Mouse (Mus musculus) heart, embryonic 13.5 days (tissue): ENCODE results near the gene Trp73. TPM values are rescaled to one million over a fixed set of nuclear protein-coding genes. Genes with fewer than 3 reads are reported as not detected.

Source experiments
- ATAC-seq: fragments of 200-750 bp; cut with Nextera tagmentation; 2 replicates; pipeline ENCODE4 v1.8.0; 2017; ENCODE audit warnings: moderate TSS enrichment; ENCODE audit not compliant: insufficient number of reproducible peaks, low FRiP score, low TSS enrichment; ENCODE audit errors: extremely low read depth
- H3K27ac ChIP-seq: fragments of 300-500 bp; sonication (generic); replicated peaks from 2 replicates; pipeline ENCODE4 v1.5.1; 2015; ENCODE audit warnings: moderate library complexity, mild to moderate bottlenecking, inconsistent platforms
- H3K27me3 ChIP-seq: fragments of 300-500 bp; sonication (generic); replicated peaks from 2 replicates; pipeline ENCODE4 v1.6.1; 2015; ENCODE audit warnings: mild to moderate bottlenecking, inconsistent platforms
- H3K36me3 ChIP-seq: fragments of 300-500 bp; sonication (generic); 2 replicates; pipeline ENCODE4 v1.6.1; 2015; ENCODE audit warnings: mild to moderate bottlenecking, inconsistent platforms
- H3K4me1 ChIP-seq: fragments of 300-500 bp; sonication (generic); 2 replicates; pipeline ENCODE4 v1.6.1; 2015; ENCODE audit warnings: inconsistent platforms
- H3K4me2 ChIP-seq: fragments of 300-500 bp; sonication (generic); 2 replicates; pipeline ENCODE4 v1.6.1; 2015; ENCODE audit warnings: inconsistent platforms, mild to moderate bottlenecking, moderate library complexity
- H3K4me3 ChIP-seq: fragments of 300-500 bp; sonication (generic); 2 replicates; pipeline ENCODE4 v1.5.1; 2015; ENCODE audit warnings: moderate library complexity, mild to moderate bottlenecking, inconsistent platforms
- H3K9ac ChIP-seq: fragments of 300-500 bp; sonication (generic); 2 replicates; pipeline ENCODE4 v1.6.1; 2015; ENCODE audit warnings: inconsistent platforms, mild to moderate bottlenecking, moderate library complexity
- H3K9me3 ChIP-seq: fragments of 300-500 bp; sonication (generic); 2 replicates; pipeline ENCODE4 v1.6.1; 2016; ENCODE audit warnings: inconsistent platforms
- WGBS: fragments of 180-500 bp; shearing (Covaris S2); methylation state at CpG from one replicate; pipeline ENCODE4 v1.1.7; 2015; ENCODE audit warnings: mixed read lengths; 5-methylcytosine and 5-hydroxymethylcytosine counted together
- polyA plus RNA-seq: library from polyadenylated mRNA; unstranded; fragments of >200 nt; fragmentation: Nextera tagmentation; extraction: Ambion mirVana; gene quantifications from 2 replicates; pipeline ENCODE4 v1.2.1, GENCODE M21; 2015

Trp73 gene
- polyA plus RNA-seq, 1 experiment from 2014 or later = 0.07 TPM

DNA sequence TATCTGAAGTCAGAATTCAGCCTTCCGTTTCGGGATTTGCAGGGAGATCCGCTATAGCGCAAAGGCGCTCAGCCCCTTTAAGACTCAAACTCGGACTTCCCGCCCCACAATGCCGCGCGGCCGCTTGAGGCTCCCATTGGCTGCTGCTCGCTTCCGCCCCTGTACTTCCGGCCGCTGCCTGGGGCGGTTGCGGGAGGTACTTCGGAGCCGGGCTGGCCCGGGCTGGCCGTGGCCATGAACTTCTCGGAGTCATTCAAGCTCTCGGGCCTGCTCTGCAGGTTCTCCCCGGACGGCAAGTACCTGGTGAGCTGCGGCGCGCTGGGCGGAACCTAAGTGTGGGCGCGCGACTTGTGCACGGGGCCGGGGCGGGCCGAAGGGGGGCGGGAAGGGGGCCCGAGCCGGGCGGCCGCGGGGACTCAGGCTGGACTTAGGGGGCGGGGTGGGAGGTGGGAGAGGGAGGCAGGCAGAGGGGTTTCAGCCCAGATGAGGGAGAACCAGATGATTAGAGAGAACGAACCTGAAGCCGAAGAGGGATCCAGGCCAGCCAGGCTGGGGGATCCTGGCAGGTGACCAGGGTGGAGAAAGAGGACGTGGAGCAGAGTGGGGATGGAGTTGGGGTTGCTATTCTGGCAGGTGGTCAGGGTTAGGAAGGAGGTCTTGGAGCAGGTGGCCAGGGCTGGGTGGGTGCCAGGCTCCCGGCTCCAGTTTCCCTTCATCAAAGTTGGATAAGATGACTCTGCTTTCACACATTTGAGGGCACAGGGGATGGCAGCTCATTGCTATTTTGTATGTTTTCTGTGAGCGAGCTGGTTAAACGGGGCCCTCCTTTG is 2.4 kb upstream of the Trp73 start, which contains the start of gene Wrap73:
Gene Wrap73 (plus strand): TSS at position 162 of the 830 bp plus-strand sequence.
- peak; percentile 84 for ATAC-seq
- 2% methylated on average over 49 of the region's 49 CpGs for WGBS
- Histone ChIP-seq H3K4me2 (peak within 1 kb of the TSS; percentile 96), H3K36me3 (peaks cover 17% of the 10 kb centered on the region), H3K9me3 (no peaks in the 10 kb centered on the region), H3K9ac (peak within 1 kb of the TSS; percentile 93), H3K27me3 (peaks cover 45% of the 10 kb centered on the region), H3K4me1 (peaks cover 38% of the 10 kb centered on the region), H3K4me3 (peak within 1 kb of the TSS; percentile 94), H3K27ac (peak within 1 kb of the TSS; percentile 80)

DNA sequence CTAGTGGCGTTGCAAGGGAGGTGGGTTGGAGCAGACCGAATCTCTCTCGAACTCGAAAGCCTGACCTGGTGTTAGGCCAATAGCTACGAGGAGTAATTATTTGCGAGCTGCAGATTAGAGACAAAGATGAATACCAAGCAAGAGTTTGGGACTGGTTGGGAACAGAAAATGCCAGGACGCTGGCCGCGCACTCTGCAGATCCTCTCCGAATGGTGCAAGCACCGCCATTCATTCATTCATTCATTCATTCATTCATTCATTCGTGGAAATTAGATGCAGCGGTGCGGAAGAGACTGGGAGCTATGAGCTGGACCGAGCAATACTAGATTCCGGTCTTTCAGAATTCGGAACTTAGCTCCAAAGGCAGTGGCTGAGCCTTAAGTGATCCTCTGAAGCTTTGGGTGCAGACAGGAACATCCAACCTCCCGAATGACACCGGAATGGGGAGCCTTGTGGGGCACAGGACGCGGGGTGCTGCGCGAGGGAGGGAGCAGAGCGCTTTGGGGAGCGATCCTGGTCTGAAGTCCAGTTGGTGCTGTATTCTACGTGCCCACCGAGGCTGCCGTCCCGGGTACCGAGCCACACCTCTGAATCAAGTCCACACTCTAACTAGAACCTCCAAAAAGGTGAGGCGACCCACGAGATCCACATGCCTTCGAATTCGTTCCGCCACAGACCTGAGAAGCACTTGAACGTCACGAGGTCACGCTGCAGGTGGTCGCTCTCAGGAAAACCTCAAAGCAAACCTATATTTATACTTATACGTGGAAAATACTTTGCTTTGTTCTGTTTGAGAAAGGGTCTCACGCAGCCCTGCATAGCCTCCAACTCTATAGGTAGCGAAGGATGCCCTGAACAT is 1.2 kb upstream of the Trp73 start:
- 2% methylated on average over 42 of the region's 42 CpGs for WGBS
- peak overlapping the region; percentile 96 for H3K4me2 ChIP-seq
- H3K4me3 ChIP-seq = peak overlapping the region; percentile 94
- peaks cover 38% of the 10 kb centered on the region for H3K4me1 ChIP-seq
- H3K9me3 ChIP-seq = no peaks in the 10 kb centered on the region
- peaks cover 57% of the 10 kb centered on the region for H3K27me3 ChIP-seq
- no peak for ATAC-seq
- peak overlapping the region; percentile 37; the same call in 1 of the 2 replicates for H3K9ac ChIP-seq
- H3K36me3 ChIP-seq = peaks cover 6% of the 10 kb centered on the region
- no peak overlapping the region for H3K27ac ChIP-seq

DNA sequence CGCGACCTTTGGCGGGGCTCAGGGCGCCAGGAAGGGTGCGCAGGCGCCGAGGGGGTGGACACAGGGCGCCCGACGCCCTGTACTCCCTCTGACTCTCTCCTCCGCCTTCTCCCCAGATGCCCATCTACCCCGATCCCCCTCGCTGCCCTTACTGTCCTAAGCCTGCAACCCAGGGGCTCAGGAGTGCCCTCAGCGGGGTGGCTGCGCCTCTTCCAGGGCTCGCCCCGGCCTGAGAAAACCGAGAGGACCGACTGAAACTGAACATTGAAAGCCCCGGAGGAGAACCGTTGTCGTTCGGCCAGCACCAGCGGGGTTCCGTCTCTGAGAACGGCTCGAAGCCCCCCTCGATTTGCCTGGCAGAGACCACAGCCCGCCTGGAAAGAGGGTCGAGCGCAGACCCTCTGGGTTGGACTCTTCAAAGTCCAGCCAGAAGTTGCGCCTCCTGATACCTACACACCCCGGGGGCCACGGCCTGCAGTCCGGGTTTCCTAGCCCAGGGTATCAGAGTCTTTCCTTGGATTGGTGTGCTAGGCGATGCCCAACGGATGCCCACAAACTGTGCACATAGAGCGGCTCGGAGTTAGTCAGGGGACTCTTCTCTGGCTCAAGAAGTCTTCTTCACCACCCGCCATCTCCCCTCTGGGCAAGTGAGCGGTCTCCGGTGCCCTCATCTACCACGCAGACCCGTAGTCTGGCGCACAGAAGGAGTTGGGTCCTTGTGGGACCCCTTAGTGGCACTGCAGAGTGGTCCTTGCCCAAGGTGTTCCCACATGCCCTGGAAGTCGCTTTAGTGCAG is 403 bp upstream of the Trp73 start:
- no peak for ATAC-seq
- Histone ChIP-seq H3K36me3 (0 out of 2 replicates have a peak, but pooled peaks cover 3% of the 10 kb centered on the region), H3K4me3 (peak overlapping the region; percentile 94), H3K4me1 (peaks cover 38% of the 10 kb centered on the region), H3K4me2 (peak overlapping the region; percentile 96), H3K27me3 (peaks cover 65% of the 10 kb centered on the region), H3K9me3 (no peaks in the 10 kb centered on the region), H3K27ac (no peak overlapping the region), H3K9ac (peak overlapping the region; percentile 75)
- 1% methylated on average over 46 of the region's 46 CpGs for WGBS

DNA sequence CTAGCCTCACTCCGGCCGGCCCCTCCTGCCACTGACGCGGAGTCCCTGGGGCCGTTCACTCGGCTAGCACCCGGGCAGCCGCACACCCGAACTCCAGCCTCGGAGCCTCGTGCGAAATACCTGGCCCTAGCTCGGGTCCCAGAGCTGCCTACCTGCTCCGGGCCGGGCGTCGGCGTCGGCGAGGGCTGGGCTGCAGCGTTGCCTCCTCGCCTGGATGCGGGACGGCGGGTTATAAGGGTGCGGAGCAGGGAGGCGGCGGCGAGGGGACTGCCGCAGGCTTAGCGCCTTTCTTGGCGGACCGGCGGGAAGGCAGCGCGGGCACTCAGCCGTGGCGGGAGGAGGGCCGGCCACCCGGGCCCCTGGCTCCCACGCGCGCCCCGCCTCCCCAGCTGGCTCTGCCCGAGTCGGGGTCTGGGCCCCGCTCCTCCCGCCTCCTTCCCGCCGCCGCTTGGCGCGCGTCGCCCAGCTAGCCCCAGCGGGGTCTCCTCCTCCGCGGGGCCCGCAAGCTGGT is 282 bp downstream of the Trp73 start:
- ATAC-seq = no peak
- Histone ChIP-seq H3K27me3 (peaks cover 72% of the 10 kb centered on the region), H3K4me2 (peak overlapping the region; percentile 96), H3K36me3 (no peaks in the 10 kb centered on the region), H3K9ac (peak overlapping the region; percentile 75), H3K4me3 (peak overlapping the region; percentile 94), H3K9me3 (no peaks in the 10 kb centered on the region), H3K4me1 (peaks cover 38% of the 10 kb centered on the region), H3K27ac (no peak overlapping the region)
- 1% methylated on average over 55 of the region's 59 CpGs for WGBS

DNA sequence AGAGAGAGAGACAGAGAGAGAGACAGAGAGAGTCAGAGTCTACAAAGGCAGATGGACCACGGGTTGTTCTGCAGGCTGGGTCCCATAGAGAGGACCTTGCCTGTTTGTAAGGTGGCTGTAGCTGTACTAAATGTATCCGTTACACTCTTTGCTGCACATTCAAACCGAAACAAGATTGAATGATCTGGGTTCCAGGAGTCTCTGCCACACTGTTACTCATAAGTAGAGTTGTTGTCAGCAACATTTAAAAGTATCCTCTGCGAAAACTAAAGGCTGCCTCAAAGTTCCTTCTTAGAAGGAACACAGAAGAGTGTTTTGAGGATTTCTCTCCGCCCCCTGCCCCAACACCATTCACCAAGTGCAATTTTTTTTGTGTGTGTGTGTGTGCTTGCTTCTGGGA is 2.9 kb downstream of the Trp73 start:
- WGBS = 54% methylated on average over 5 of the region's 5 CpGs
- no peak for ATAC-seq
- Histone ChIP-seq H3K9ac (no peak overlapping the region), H3K9me3 (no peaks in the 10 kb centered on the region), H3K4me1 (peaks cover 27% of the 10 kb centered on the region), H3K4me2 (no peak overlapping the region), H3K36me3 (no peaks in the 10 kb centered on the region), H3K27me3 (peaks cover 94% of the 10 kb centered on the region), H3K4me3 (no peak overlapping the region), H3K27ac (no peak overlapping the region)

DNA sequence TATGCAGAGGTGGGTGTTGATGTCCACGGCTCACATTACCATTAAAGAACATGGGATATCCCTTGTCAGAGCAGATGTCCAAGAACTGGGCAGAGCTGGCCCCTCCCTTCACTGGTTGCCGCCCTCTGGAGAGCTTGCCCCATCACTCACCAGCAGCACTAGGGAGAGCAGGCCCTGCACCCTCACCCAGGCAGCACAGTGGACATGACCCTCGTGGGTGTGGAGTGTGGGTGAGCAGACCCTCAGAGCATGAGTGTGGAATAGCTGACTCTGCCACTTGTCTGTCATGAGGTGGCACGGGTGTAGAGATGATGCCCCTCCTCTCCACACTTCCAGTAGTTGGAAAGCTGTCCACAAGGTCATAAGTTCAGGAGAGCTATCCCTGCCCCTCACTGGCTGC is 5.2 kb downstream of the Trp73 start:
- Histone ChIP-seq H3K27me3 (peaks cover 94% of the 10 kb centered on the region), H3K9me3 (no peaks in the 10 kb centered on the region), H3K4me1 (peaks cover 6% of the 10 kb centered on the region), H3K27ac (no peak overlapping the region), H3K4me2 (no peak overlapping the region), H3K9ac (no peak overlapping the region), H3K4me3 (no peak overlapping the region), H3K36me3 (no peaks in the 10 kb centered on the region)
- no peak for ATAC-seq
- 54% methylated on average over 4 of the region's 4 CpGs for WGBS

DNA sequence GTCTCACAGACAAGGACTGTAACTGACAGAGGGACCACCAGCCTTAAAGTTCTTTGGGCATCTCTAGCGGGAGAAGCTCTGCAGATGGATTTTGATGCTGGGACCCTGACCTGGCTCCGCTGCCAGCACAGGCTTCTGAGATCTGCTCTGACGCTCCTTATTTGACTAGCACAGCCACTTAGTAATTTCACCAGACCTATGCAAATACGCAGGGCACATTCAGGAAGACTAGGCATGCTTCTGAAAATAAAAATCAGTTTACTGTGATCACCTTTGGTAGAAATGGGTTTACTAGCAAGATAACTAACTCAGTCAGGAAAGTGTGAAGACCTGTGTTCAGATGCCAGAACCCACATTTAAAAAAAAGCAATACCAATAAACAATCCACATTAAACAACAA is 8.1 kb downstream of the Trp73 start:
- Histone ChIP-seq H3K9ac (no peak overlapping the region), H3K4me3 (no peak overlapping the region), H3K27me3 (peaks cover 86% of the 10 kb centered on the region)

DNA sequence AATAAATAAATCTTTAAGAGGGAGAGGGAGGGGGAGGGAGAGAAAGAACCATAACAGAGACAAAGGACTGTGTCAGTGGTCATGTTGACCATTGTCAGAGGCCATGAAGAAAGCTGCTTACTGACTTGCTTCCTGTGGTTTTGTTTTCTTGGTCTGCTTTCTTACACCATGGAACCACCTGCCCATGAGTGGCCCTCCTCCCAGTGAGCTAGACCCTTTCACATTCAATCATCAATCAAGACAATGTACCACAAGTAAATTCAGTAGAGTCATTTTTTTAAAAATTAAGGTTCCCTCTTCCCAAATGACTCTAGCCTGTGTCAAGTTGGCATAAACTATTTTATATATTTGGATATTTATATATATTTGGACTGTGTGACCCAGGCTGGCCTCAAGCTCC is 10.1 kb downstream of the Trp73 start:
- no peaks in the 10 kb centered on the region for H3K36me3 ChIP-seq
- H3K9ac ChIP-seq = no peak overlapping the region
- no peak overlapping the region for H3K27ac ChIP-seq
- no peaks in the 10 kb centered on the region for H3K9me3 ChIP-seq
- peaks cover 83% of the 10 kb centered on the region for H3K27me3 ChIP-seq
- H3K4me1 ChIP-seq = no peaks in the 10 kb centered on the region
- no peak overlapping the region for H3K4me2 ChIP-seq
- H3K4me3 ChIP-seq = no peak overlapping the region
- ATAC-seq = no peak

More for the DNA sequence above, 8.1 kb downstream of the Trp73 start:
- Histone ChIP-seq H3K4me2 (no peak overlapping the region), H3K36me3 (no peaks in the 10 kb centered on the region), H3K27ac (no peak overlapping the region), H3K9me3 (no peaks in the 10 kb centered on the region), H3K4me1 (no peaks in the 10 kb centered on the region)
- no peak for ATAC-seq
- 64% methylated on average over 4 of the region's 4 CpGs for WGBS

DNA sequence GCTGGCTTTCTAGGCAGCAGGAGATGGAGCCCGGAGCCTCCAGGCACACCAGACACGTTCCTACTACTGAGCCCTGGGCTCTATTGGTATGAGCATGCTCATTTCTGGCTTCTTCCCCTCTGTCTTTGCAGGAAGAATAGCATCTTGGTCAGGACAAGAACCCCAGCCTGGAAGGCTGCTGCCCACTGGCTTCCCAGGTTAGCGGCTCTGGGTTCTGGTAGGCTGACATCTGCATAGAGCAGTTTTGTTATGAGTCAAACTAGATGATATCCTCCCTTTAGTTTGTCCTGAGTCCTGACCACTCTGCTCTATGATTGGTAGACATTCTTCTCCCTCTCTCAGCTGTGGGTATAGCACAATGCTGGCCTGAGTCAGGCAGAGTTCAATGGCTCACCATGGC is 12.7 kb downstream of the Trp73 start:
- ATAC-seq = no peak
- no peak overlapping the region for H3K4me3 ChIP-seq
- 66% methylated on average over 3 of the region's 3 CpGs for WGBS
- H3K36me3 ChIP-seq = no peaks in the 10 kb centered on the region
- no peaks in the 10 kb centered on the region for H3K4me1 ChIP-seq
- H3K27ac ChIP-seq = no peak overlapping the region
- peaks cover 83% of the 10 kb centered on the region for H3K27me3 ChIP-seq
- no peak overlapping the region for H3K4me2 ChIP-seq
- H3K9me3 ChIP-seq = no peaks in the 10 kb centered on the region
- H3K9ac ChIP-seq = no peak overlapping the region

DNA sequence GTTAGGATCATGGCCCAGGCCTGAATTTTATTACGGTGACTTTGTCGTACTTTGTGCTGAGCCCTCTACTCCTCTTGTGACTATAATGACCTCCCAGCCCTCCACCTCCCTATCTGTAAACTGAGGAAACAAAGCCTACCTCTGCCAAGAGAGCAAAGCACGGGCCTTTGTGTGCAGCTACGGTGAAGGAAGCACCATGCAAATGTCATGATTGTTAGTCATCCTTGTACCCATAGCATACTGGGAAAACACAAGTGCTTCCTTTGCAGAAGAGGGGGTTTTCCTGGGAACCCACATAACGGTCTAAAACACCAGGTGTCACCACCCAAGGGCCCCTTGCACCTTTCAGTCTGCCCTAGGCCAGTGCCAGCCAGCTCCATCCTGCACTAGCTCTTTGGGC is 14.8 kb downstream of the Trp73 start:
- no peaks in the 10 kb centered on the region for H3K9me3 ChIP-seq
- H3K4me1 ChIP-seq = no peaks in the 10 kb centered on the region
- no peak overlapping the region for H3K4me2 ChIP-seq
- 66% methylated on average over 5 of the region's 5 CpGs for WGBS
- H3K36me3 ChIP-seq = no peaks in the 10 kb centered on the region
- no peak overlapping the region for H3K9ac ChIP-seq
- no peak for ATAC-seq
- H3K27ac ChIP-seq = no peak overlapping the region
- H3K4me3 ChIP-seq = no peak overlapping the region
- H3K27me3 ChIP-seq = peaks cover 85% of the 10 kb centered on the region

DNA sequence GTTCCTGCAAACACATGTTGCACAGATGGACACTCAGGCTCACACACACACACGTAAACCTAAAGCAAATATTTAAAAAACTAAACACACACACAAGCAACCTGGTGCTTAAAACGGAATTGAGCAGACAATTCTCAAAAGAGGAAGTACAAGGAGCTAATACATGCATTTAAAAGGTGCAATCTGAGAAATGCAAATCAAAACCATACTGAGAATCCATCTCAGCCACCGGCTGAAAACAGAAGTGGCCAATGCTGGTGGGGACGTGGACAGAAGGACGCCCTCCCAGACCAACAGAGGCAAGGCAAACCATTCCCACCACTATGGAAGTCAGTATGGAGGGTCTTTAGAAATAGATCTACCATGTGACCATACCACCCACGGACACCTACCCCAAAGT is 16.5 kb downstream of the Trp73 start:
- Histone ChIP-seq H3K27me3 (peaks cover 78% of the 10 kb centered on the region), H3K4me1 (no peaks in the 10 kb centered on the region), H3K4me2 (no peak overlapping the region), H3K36me3 (no peaks in the 10 kb centered on the region), H3K27ac (no peak overlapping the region), H3K9ac (no peak overlapping the region), H3K4me3 (no peak overlapping the region), H3K9me3 (no peaks in the 10 kb centered on the region)
- no peak for ATAC-seq
- 64% methylated on average over 6 of the region's 6 CpGs for WGBS
